Mouse (Mus musculus) ES-Bruce4 (cell line): ENCODE results near the gene Banf1.
A peak's percentile ranks its signal among the peaks of the same experiment; 100 is the strongest.

Source experiments
- CTCF ChIP-seq: IDR thresholded peaks from one replicate; pipeline ENCODE4 v1.8.1; 2011; ENCODE audit warnings: low read depth, low read length
- POLR2A ChIP-seq: IDR thresholded peaks from one replicate; pipeline ENCODE4 v1.8.1; 2011; ENCODE audit warnings: low read length; ENCODE audit not compliant: insufficient read depth

GRCm38 (mm10) chr19:5367455-5367854 lies 487 bp upstream of the Banf1 start:
- peak; percentile 21 for TF ChIP-seq CTCF
- no peak for TF ChIP-seq POLR2A
